Mouse (Mus musculus): ENCODE measurements around the gene Hps1. TPM values are rescaled to one million over a fixed set of nuclear protein-coding genes. Genes with fewer than 3 reads are reported as not detected.

The Hps1 gene
- polyA plus RNA-seq, 1 experiment from 2014 or later, result 11.6 TPM

DNA sequence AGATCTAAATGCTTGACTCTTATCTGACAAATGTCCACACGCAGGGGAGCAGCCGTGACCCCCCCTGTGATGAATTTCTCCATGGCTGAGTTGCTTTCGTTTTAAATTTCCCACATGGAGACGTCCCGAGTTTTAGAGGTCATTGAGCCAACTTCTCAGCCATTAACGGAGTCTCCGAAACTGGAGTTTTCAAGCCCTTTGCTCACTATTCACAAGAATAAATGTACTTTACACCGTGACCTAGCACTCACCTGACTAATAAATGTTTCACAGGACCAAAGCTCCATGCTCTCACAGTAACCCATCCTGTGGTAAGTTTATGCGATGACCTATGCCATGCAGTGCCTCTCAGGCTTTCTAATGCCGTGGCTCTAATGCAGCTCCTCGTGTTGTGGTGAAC, 29.6 kb downstream of the Hps1 start:
- DNase-seq (ENCODE audit: low spot score), result no peak
- WGBS, result 42% methylated on average over 11 of the region's 11 CpGs
- H3K27ac ChIP-seq, result peak overlapping the region; percentile 53; the same call in 1 of the 2 replicates
- no peaks in the 10 kb centered on the region for H3K9me3 ChIP-seq
- H3K4me3 ChIP-seq, result 0 out of 2 replicates have a peak overlapping the region, but pooled peaks have one; percentile 10
- H3K36me3 ChIP-seq, result no peaks in the 10 kb centered on the region
- peaks cover 59% of the 10 kb centered on the region for H3K4me1 ChIP-seq
- H3K27me3 ChIP-seq (ENCODE audit: insufficient read depth, poor library complexity, severe bottlenecking), result peaks cover 10% of the 10 kb centered on the region; the same call in 1 of the 2 replicates

DNA sequence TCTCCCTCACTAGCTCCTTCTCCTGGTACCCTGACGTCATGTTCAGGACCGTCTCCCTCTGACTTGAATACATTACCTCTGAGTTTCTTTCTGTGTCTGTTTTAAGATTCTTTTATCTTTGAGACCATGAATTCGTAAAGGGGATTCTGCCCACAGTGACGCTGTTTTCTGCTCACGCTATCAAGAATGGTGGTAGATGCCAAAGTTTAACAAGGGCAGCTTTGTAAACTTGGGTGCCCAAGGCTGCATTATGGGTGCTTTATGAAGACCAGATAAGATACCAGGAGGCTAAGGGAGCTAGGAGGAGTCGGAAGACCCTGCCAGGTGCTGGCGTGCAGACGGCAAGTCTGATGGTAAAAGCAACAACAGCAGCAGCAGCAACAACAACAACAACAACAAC, 33.1 kb downstream of the Hps1 start:
- Histone ChIP-seq H3K27me3 (ENCODE audit: insufficient read depth, poor library complexity, severe bottlenecking) (peaks cover 8% of the 10 kb centered on the region; the same call in 1 of the 2 replicates), H3K27ac (no peak overlapping the region), H3K4me1 (peaks cover 58% of the 10 kb centered on the region), H3K4me3 (no peak overlapping the region), H3K36me3 (no peaks in the 10 kb centered on the region), H3K9me3 (no peaks in the 10 kb centered on the region)
- WGBS, result 86% methylated on average over 8 of the region's 8 CpGs
- no peak for DNase-seq (ENCODE audit: low spot score)

DNA sequence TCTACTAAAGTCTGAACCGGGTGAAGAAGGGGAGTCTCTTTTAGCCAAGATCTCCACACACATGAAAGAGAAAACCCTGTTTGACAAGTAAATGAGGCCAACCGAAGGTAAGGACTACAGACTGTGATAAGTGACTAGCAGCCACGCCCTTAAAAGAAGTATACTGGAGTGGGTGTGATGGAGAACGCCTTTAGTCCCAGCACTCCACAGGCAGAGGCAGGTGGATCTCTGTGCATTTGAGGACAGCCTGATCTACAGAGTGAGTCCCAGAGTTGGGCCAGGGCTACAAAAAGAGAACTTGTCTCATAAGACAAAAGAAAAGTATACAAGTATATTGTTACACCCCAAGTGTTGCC, 33.9 kb downstream of the Hps1 start:
- Histone ChIP-seq H3K36me3 (no peaks in the 10 kb centered on the region), H3K9me3 (no peaks in the 10 kb centered on the region), H3K27me3 (ENCODE audit: insufficient read depth, poor library complexity, severe bottlenecking) (peaks cover 8% of the 10 kb centered on the region; the same call in 1 of the 2 replicates), H3K4me3 (no peak overlapping the region), H3K4me1 (peaks cover 60% of the 10 kb centered on the region), H3K27ac (no peak overlapping the region)
- no peak for DNase-seq (ENCODE audit: low spot score)
- 68% methylated on average over 4 of the region's 4 CpGs for WGBS

DNA sequence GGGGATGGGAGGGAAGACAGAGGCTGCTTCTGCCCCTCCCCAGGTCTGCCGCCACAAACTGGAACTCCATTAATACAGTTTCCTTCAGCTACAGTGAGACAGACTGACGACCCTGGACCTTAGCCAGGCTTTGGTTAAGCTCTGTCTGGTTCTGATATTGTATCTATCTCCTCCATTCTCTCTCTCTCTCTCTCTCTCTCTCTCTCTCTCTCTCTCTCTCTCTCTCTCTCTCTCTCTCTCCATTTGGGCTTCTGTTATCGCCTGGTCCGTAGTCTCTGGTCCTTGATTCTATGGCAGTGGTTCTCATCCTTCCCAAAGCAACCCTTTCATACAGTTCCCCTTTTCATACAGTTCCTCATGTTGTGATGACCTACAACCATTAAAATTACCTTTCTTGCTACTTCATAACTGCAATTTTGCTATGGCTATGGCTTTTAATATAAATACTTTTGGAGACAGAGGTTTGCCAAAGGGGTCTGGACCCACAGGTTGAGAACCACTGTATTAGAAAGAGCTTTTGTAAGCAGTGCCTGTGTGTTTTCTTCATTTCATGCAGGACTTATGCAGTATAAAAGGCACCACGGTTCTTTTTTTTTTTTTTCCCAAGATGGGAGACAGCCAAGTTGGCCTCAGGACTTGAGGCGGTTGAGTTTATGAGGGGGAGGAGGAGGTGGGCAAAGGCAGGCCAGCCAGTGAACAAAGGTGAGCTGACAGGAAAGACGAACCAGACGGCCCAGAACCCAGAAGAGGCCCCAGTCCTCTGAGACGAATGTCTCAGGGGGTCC, 34.5 kb downstream of the Hps1 start:
- peak overlapping the region; percentile 52 for H3K27ac ChIP-seq

DNA sequence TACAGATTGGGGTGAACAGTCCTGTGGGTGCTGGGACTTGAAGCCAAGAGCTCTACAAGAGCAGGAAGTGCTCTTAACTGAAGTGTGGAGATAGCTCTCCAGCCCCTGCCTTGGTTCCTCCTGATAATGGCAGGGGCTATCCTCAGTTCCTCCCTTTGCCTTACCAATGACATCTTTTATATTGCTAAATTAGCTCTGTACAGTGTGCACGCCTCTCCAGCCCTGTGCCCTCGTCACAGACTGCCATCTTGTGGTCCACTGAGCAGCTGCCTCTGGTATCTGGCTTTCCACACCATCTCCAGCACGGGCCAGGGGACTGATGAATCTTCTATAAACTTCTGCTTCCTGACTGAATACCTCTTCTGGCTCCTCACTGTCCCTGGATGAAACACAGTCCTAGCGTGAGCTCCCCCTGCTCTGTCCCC, 35.6 kb downstream of the Hps1 start:
- Histone ChIP-seq H3K4me3 (no peak overlapping the region), H3K27me3 (ENCODE audit: insufficient read depth, poor library complexity, severe bottlenecking) (peaks cover 13% of the 10 kb centered on the region; the same call in 1 of the 2 replicates), H3K4me1 (peaks cover 44% of the 10 kb centered on the region), H3K27ac (peak overlapping the region; percentile 52; the same call in 1 of the 2 replicates), H3K9me3 (no peaks in the 10 kb centered on the region), H3K36me3 (no peaks in the 10 kb centered on the region)
- no peak for DNase-seq (ENCODE audit: low spot score)
- 27% methylated on average over 4 of the region's 4 CpGs for WGBS

More for the DNA sequence above, 34.5 kb downstream of the Hps1 start:
- no peaks in the 10 kb centered on the region for H3K9me3 ChIP-seq
- DNase-seq (ENCODE audit: low spot score), result no peak
- no peaks in the 10 kb centered on the region for H3K36me3 ChIP-seq
- H3K4me1 ChIP-seq, result peaks cover 55% of the 10 kb centered on the region
- 0 out of 2 replicates have a peak overlapping the region, but pooled peaks have one; percentile 12 for H3K4me3 ChIP-seq
- H3K27me3 ChIP-seq (ENCODE audit: insufficient read depth, poor library complexity, severe bottlenecking), result peaks cover 8% of the 10 kb centered on the region; the same call in 1 of the 2 replicates
- WGBS, result 64% methylated on average over 9 of the region's 9 CpGs

DNA sequence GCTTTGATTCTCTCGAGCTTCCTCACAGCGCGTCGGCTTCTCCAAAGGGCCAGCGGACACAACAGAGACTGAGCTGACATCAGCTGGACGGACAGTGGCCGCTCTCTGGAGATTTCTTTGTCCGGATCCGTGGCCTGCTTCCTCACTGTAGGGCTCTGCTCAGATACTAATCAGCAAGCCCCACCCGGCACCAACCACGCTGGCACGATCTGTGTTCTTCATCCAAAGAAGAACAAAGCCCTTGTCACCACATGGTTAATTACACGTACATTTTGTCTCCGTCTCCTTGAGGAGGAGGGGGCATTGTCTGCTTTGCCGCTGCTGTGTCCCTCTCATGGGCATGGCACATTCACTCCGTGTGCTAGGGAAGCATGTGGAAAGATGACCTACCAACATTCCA, 36.5 kb downstream of the Hps1 start:
- Histone ChIP-seq H3K27me3 (ENCODE audit: insufficient read depth, poor library complexity, severe bottlenecking) (peaks cover 15% of the 10 kb centered on the region; the same call in 1 of the 2 replicates), H3K36me3 (no peaks in the 10 kb centered on the region), H3K9me3 (no peaks in the 10 kb centered on the region), H3K4me1 (peaks cover 37% of the 10 kb centered on the region), H3K27ac (no peak overlapping the region), H3K4me3 (no peak overlapping the region)
- 67% methylated on average over 16 of the region's 16 CpGs for WGBS
- DNase-seq (ENCODE audit: low spot score), result no peak

DNA sequence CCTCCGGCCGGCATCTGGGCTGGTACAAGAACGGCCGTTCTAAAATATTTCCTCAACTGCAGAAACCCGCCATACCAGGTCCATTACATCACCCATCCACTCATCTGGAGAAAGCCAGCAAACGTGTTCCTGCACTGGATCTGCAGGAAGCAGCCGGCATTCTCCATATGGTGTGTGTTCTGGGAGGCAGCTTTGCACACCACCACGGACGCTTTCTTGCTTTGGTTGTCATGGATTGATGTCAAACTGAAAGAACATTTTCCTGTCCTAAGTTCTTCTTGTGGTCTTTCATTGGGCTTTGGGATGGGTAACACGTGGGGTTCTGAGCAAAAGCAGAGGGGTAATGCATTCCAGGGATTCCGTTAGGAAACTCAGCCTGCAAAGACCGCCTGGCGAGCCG, 37.9 kb downstream of the Hps1 start:
- Histone ChIP-seq H3K27me3 (ENCODE audit: insufficient read depth, poor library complexity, severe bottlenecking) (0 out of 2 replicates have a peak, but pooled peaks cover 7% of the 10 kb centered on the region), H3K4me3 (no peak overlapping the region), H3K4me1 (peaks cover 38% of the 10 kb centered on the region), H3K27ac (peak overlapping the region; percentile 44; the same call in 1 of the 2 replicates), H3K36me3 (no peaks in the 10 kb centered on the region), H3K9me3 (no peaks in the 10 kb centered on the region)
- WGBS, result 49% methylated on average over 14 of the region's 14 CpGs
- no peak for DNase-seq (ENCODE audit: low spot score)

DNA sequence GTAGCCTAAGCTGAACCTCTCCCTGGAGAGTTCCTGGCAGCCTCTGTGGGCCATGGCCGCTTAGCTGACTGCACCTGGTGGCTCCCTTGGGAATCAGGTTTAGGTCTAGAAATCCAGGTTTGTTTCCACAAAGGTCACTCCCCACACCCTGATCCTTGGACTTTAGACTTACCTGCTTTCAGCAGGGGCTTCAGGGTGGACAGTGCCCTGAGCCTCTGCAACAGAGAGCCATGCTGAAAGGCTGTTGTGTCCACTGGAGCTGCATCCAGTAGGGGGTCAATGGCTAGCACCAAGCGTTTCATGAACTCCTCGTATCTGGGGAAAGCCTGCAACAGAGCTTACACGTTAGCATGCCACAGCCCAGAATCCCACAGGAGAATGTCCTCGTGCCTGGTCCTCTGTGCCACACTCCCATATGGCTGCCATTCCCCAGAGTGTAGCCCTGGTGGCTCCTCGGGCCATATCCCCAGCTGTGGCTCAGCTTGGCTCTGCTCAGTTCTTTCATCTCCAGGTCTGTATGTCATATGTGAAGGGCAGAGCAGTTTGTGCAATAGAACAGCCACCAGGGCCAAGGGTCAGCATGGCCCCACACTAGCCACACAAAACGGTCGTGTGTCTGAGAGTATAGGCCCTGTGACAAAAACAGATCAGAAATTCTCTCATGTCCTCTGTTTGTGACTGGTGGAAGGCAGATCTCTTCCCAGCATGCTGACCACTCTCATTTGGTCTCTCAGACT, 39.4 kb downstream of the Hps1 start:
- 84% methylated on average over 8 of the region's 8 CpGs for WGBS
- DNase-seq (ENCODE audit: low spot score), result no peak
- peaks cover 41% of the 10 kb centered on the region for H3K4me1 ChIP-seq
- no peaks in the 10 kb centered on the region for H3K9me3 ChIP-seq
- H3K27ac ChIP-seq, result no peak overlapping the region
- H3K4me3 ChIP-seq, result no peak overlapping the region
- H3K27me3 ChIP-seq (ENCODE audit: insufficient read depth, poor library complexity, severe bottlenecking), result 0 out of 2 replicates have a peak, but pooled peaks cover 7% of the 10 kb centered on the region
- H3K36me3 ChIP-seq, result no peaks in the 10 kb centered on the region

DNA sequence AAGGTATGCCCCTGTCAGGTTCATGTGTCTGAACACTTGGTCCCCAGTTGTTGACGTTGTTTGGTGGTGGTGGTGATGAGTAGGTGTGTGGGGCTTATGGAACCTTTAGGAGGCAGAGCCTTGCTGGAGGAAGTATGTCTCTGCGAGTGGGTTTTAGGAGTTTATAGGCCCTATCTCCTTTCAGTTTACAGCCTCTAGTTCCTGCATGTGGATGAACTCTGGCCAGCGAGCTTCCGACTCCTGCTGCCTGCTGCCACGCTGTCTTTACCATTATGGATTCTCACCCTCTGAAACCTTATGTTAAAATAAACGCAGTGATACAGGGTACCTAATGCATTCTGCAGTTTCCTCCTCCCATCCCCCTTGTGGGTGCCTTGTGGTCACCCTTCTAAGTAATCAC, 40.0 kb downstream of the Hps1 start:
- H3K36me3 ChIP-seq, result no peaks in the 10 kb centered on the region
- H3K27ac ChIP-seq, result no peak overlapping the region
- H3K27me3 ChIP-seq (ENCODE audit: insufficient read depth, poor library complexity, severe bottlenecking), result 0 out of 2 replicates have a peak, but pooled peaks cover 7% of the 10 kb centered on the region
- peaks cover 39% of the 10 kb centered on the region for H3K4me1 ChIP-seq
- WGBS, result 89% methylated on average over 6 of the region's 6 CpGs
- no peaks in the 10 kb centered on the region for H3K9me3 ChIP-seq
- no peak overlapping the region for H3K4me3 ChIP-seq
- DNase-seq (ENCODE audit: low spot score), result no peak

DNA sequence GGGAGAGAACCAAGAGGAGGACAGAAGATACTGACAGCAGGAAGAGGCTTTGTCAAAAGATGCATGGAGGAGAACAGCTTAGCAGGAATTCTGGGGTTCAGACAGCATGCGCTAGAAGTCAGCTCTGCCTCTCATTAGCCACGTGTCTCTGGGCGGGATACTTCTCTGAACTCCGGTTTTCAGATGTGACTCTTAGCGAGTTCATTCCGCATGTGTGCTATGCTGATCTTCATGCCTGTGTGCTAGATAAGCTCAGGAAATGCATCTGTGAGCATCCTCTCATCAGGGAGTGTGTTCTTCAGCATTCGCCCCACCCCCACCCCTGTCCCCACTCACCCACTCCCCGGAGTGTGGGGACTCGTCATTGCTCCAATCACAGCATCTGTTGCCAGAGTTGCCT, 42.0 kb downstream of the Hps1 start:
- H3K9me3 ChIP-seq, result no peaks in the 10 kb centered on the region
- no peak for DNase-seq (ENCODE audit: low spot score)
- 0 out of 2 replicates have a peak, but pooled peaks cover 7% of the 10 kb centered on the region for H3K27me3 ChIP-seq (ENCODE audit: insufficient read depth, poor library complexity, severe bottlenecking)
- WGBS, result 65% methylated on average over 9 of the region's 9 CpGs
- H3K36me3 ChIP-seq, result no peaks in the 10 kb centered on the region
- H3K4me3 ChIP-seq, result no peak overlapping the region
- peaks cover 27% of the 10 kb centered on the region for H3K4me1 ChIP-seq
- H3K27ac ChIP-seq, result no peak overlapping the region

DNA sequence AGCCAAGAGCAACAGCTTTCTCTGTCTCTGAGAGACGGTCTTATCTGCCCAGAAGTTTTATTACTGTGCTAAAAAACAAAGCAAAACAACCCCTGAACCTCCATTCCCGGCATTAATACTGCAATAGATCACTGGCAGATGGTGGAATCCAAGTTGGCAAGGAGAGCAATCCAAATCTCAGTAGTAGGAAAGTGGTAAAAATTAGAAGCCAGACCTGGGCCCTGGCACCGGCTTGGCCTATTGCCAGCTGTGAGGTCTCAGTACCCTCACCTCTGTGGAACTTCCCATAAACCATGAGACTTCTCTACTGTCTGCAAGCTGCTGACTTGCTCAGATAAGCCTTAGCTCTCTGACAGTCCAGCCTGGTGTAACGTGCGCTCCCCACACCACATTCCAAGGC, 44.8 kb downstream of the Hps1 start:
- Histone ChIP-seq H3K27me3 (ENCODE audit: insufficient read depth, poor library complexity, severe bottlenecking) (0 out of 2 replicates have a peak, but pooled peaks cover 7% of the 10 kb centered on the region), H3K36me3 (no peaks in the 10 kb centered on the region), H3K4me1 (peaks cover 12% of the 10 kb centered on the region), H3K27ac (no peak overlapping the region), H3K4me3 (no peak overlapping the region), H3K9me3 (no peaks in the 10 kb centered on the region)
- DNase-seq (ENCODE audit: low spot score), result no peak
- 73% methylated on average over 5 of the region's 5 CpGs for WGBS

DNA sequence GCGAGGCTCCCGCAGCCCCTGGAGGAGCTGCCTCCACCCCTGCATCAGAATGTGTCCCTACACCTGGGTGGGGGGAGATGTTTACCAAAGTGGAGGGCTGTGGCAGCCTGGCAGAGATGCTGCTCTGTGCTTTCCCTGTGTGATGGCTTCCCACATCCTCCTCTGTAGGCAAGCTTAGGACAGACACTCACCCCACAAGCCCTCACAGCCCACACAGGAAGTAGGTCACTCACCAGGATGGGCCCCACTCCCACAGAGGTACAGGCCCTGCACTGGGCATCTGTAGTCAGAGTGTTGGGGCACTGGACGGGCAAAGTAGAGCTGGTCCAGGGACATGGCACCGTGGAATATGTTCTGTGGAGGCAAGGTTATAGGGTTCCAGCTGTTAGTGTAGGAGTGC, 52.4 kb downstream of the Hps1 start:
- DNase-seq (ENCODE audit: low spot score), result no peak
- Histone ChIP-seq H3K27me3 (ENCODE audit: insufficient read depth, poor library complexity, severe bottlenecking) (no peaks in the 10 kb centered on the region), H3K4me1 (peaks cover 17% of the 10 kb centered on the region), H3K4me3 (no peak overlapping the region), H3K9me3 (no peaks in the 10 kb centered on the region), H3K27ac (no peak overlapping the region), H3K36me3 (no peaks in the 10 kb centered on the region)
- WGBS, result 87% methylated on average over 4 of the region's 4 CpGs

DNA sequence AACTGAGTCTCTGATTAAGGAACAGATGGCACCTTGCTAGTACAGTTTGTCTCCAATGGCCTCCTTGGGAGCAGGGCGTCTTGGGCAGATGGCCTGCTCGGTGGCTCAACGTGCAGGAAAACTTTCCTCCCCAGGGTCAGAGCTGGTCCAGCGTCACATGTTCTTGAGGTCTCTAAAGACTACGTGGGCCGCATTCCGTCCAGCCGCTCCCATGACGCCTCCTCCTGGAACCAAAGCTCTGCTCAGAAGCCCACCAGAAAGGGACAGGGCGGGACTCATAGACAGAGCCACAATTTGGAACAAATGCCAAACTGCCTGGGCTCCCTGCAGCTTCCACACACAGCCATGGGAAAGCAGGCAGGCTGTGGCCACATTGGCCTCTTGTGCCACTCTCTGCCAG, 53.0 kb downstream of the Hps1 start:
- no peak for DNase-seq (ENCODE audit: low spot score)
- Histone ChIP-seq H3K36me3 (no peaks in the 10 kb centered on the region), H3K27me3 (ENCODE audit: insufficient read depth, poor library complexity, severe bottlenecking) (no peaks in the 10 kb centered on the region), H3K9me3 (no peaks in the 10 kb centered on the region), H3K27ac (no peak overlapping the region), H3K4me1 (peaks cover 17% of the 10 kb centered on the region), H3K4me3 (no peak overlapping the region)
- WGBS, result 89% methylated on average over 10 of the region's 10 CpGs

Measured in heart, embryonic 10.5 days (tissue).